Mouse (Mus musculus) hindlimb bud, embryonic 11.5 days (tissue): ENCODE measurements at regions not wholly inside any gene's neighbourhood (a gene's known extent, or its start where the extent isn't known, plus 50 kb on each side); places are given as distances from the start of the nearest gene placed in this dataset.

Experiments used
- DNase-seq: peaks from one replicate; pipeline ENCODE4 v3.0.0-alpha.2; 2012; ENCODE audit warnings: low read depth, low spot score; ENCODE audit errors: extremely low spot score

- no peak for DNase-seq
These were observed 112.1 kb upstream of the Sdk2 start for GRCm38 (mm10) chr11:114178746-114179472.

GRCm38 (mm10) chr11:114177789-114178188 lies 110.9 kb upstream of the Sdk2 start:
- DNase-seq = no peak

- DNase-seq = no peak
These were observed 110.4 kb upstream of the Sdk2 start for GRCm38 (mm10) chr11:114177281-114177680.

GRCm38 (mm10) chr11:114176671-114177212 lies 109.9 kb upstream of the Sdk2 start:
- no peak for DNase-seq

GRCm38 (mm10) chr11:114175437-114176131 lies 108.7 kb upstream of the Sdk2 start:
- DNase-seq = no peak

- DNase-seq = no peak
These were observed 108.0 kb upstream of the Sdk2 start for GRCm38 (mm10) chr11:114174871-114175270.

GRCm38 (mm10) chr11:114168231-114168661 lies 101.4 kb upstream of the Sdk2 start:
- no peak for DNase-seq

- DNase-seq = no peak
These were observed 99.0 kb upstream of the Sdk2 start for GRCm38 (mm10) chr11:114165656-114166362.

- no peak for DNase-seq
These were observed 85.9 kb upstream of the Sdk2 start for GRCm38 (mm10) chr11:114152716-114153115.

- DNase-seq = no peak
These were observed 79.5 kb upstream of the Sdk2 start for GRCm38 (mm10) chr11:114146334-114146733.

- DNase-seq = no peak
These were observed 62.4 kb upstream of the Sdk2 start for GRCm38 (mm10) chr11:114129270-114129669.

GRCm38 (mm10) chr11:114128841-114129240 lies 62.0 kb upstream of the Sdk2 start:
- DNase-seq = no peak

- no peak for DNase-seq
These were observed 60.6 kb upstream of the Sdk2 start for GRCm38 (mm10) chr11:114127426-114127825.

- DNase-seq = no peak
These were observed 55.3 kb upstream of the Sdk2 start for GRCm38 (mm10) chr11:114122175-114122574.

- peak; percentile 8 for DNase-seq
These were observed 52.3 kb upstream of the Sdk2 start for GRCm38 (mm10) chr11:114119135-114119534.
